Mouse (Mus musculus): ENCODE measurements around the gene Irgc1.

Irgc1 gene

DNA sequence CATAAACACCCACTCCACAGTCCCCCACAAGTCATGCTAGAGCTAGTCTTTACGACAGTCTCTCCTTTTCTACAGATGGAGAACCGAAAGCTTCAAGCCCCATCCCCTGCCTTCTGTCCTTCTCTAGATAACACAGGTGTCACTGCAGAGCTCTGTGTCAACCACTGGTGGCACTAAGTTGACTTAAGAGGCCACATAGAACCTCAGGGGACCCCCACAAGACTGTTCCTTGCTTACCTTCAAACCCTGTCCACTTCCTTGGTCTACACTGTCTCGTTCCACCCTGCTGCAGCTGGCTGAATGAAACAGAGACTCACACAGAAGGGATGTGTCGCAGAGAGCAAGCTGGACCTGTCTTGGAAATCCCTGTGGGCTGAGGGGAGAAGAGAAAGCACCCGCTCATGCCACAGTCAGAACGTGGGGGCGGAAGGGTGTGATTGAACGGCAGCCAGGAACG lies at the start of gene Irgc1:
Gene Irgc1 (minus strand): TSS at position 443 of the 457 bp plus-strand sequence.
- DNase-seq (ENCODE audit: low read depth, low spot score) = no peak

DNA sequence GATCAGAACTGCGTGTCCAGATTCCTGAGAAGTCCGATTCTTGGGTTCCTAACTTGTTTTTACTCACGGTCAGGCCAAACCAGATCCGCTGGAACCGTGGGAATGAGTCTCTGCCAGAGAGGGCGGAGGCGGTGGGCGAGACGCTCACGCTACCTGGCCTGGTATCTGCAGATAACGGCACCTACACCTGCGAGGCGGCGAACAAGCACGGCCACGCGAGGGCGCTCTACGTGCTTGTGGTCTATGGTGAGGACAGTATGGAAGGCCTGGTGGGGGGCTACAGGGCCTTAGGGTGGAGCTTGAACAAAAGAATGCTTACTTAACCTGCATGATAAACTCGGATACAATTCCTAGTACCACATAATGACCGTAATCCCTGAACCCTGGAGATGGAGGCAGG lies 49.4 kb upstream of the Irgc1 start:
- DNase-seq (ENCODE audit: low read depth, low spot score) = peak; percentile 77

DNA sequence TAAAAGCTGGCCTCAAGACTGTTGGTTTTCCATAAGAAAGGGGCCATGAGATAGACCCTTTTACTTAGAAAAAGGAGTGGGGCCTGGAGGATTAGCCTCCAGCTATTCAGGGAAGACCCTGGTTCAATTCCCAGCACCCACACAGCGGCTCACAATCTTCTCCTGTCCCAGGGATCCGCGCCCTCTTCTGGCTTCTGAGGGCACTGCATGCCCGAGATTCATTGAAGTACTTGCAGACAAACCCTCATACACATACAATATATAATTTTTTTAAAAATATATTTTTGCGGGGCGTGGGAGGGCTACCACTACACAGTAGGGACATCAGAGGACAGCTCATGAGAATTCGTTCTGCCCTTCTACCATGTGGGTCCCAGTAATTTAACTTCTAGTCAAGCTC lies 48.8 kb upstream of the Irgc1 start:
- peak; percentile 88 for DNase-seq (ENCODE audit: low read depth, low spot score)

DNA sequence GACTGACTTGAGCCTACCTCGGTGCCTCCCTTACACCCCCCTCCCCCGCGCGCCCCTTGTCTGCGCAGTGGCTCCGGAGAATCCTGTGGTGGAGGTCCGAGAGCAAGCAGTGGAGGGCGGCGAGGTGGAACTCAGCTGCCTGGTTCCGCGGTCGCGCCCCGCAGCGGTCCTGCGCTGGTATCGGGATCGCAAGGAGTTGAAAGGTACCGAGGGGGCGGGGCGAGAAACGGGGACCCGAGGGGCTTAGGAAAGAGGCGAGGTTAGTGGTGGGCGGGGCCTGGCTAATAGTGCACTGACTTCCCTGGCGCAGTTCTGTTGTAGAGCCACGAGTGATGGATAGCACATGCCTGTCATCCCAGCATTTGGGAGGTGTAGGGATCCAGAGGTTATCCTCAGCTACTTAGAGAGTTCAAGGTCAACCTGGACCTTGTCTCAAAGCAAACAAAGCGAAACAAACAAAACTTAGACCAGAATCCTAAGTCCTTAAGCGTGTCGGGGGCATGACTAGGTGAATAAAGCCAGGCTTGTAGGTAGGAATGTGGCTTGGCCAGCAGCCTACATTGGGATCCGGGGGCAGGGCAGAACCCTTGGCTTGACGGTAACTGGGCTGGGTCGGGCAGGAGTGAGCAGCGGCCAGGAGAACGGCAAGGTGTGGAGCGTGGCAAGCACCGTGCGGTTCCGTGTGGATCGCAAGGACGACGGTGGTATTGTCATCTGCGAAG lies 47.9 kb upstream of the Irgc1 start:
- peak; percentile 92 for DNase-seq (ENCODE audit: low read depth, low spot score)

DNA sequence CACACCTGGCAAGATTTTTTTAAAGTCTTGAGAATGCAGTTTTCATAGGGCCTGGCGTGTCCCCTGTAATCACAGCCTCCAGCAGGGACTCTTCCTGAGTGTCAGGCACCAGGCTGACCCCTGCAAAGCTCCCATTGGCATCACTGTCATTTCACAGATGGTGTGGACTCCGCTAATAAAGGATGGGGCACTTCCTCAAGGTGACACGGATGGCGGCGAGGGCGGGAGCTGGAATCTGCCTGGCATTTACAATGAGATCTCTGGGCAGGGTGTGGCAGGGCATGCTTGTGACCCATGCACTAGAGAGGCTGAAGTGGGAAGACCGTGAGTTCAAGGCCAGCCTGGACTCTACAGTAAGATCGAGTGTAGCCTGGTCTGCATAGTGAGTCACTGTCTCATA lies 36.2 kb upstream of the Irgc1 start:
- no peak for DNase-seq (ENCODE audit: low read depth, low spot score)

DNA sequence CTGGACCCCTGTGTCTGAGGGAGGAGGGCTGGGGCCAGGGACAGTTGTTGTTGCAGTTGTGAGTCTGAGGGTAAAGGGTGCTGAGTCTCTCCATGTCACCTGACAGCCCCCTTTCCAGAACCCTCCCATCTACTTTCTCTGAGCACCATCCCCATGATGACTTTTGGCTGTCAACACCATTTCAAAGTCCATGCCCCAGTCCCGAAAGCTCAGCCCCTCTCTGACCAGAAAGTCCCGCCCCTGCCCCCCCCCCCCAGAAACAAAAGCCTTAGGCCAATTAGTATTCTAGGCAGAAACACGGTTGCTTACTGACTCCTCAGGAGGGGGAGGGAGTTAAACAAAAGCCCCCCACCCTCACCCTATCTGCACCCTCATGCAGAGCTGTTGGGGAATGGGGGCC lies 35.3 kb upstream of the Irgc1 start:
- no peak for DNase-seq (ENCODE audit: low read depth, low spot score)

DNA sequence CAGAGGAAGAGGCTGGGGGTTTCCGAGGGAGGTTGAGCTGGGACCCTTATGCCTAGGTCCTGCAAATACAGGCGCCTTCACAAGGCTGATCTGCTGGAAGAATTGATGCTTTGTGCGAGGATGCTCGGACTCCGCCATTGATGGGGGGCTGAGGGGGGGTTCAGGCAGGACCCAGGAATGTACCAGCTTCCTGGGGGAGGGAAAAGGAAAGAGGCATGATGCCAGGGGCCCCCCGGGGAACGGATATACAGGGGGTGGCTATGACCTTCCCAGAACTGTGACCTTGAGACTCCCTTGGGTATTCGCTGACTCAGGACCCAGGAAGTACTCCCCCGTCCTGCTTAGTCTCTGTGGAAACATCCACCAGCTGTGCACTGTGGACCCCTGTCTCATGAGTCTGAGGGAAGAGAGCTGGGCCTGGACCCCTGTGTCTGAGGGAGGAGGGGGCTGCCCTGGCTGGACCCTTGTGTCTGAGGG lies 34.6 kb upstream of the Irgc1 start:
- DNase-seq (ENCODE audit: low read depth, low spot score) = no peak

DNA sequence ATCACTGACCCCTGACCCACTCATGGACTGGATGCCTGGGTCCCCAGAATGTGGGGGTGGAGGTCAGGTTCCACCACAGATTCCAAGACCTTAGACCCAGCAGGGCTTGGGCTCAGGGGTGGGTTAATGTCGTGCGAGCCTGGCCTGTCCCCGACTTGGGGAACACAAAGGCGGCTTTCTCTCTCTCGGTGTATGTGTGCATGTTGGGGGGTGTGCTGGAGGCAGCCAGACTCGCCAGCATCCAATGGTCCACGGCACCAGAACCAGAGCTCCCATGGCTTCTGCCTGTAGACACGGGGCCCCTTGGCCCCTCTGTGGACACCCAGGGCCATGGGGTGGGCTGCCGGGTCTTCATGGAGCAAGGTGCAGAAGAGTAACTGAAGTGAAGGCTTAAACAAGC lies 33.4 kb upstream of the Irgc1 start:
- no peak for DNase-seq (ENCODE audit: low read depth, low spot score)

DNA sequence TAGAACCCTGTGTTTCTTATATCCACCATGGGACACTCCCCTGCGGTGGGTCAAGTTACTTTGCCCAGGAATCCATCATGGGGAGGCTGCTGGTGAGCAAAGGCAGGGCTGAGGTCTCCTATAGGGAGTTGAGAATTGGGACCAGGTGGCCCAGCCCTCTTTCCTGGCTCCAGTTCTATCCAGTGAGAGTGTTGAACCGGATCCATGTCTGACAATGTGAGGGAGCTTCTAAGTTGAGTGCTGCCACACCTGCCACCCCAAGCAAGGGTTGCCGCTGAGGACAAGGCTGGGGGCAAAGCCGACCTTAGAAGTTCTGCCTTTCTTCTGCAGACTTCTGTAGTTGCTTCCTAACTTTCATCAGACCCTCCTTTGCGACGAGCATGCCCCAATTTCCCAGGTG lies 31.2 kb upstream of the Irgc1 start:
- DNase-seq (ENCODE audit: low read depth, low spot score) = peak; percentile 62

DNA sequence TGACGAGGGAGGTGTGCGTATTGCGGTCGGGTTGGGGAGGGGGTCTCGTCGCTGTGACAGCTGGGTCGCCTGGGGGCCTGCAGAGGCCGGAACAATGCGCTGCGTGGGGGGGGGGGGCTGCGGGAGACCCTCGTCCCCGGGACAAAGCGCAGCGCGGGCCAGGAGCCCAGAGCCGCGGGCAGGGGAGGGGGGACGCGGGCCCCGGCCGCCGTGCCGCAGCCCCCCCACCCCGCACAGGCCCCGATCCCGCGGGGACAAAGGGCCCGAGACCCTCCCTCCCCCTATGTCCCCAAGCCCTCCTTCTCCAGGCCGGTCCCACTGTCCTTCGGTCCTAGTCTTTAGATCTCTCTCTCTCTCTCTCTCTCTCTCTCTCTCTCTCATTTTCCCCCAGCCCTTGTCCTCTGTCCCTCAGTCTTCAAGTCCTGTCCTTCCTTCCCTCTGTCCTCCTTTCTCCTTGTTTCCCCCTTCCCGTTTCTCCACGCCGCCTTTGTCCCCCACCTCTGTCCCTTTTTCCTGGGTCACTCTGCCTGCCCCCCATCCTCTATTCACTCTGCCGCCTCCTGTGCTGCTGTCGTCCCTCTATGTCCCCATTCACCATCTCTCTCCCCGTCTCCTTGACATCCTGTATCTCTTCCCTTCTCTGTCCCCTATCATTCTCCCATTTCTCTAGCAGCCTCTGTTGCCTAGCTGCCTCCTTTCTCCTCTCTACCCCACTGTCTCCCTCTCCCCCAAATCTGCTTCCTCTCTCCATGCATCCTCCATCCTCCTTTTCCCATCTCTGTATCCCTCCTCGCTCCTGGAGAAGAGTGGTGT lies 30.3 kb upstream of the Irgc1 start:
- DNase-seq (ENCODE audit: low read depth, low spot score) = no peak

DNA sequence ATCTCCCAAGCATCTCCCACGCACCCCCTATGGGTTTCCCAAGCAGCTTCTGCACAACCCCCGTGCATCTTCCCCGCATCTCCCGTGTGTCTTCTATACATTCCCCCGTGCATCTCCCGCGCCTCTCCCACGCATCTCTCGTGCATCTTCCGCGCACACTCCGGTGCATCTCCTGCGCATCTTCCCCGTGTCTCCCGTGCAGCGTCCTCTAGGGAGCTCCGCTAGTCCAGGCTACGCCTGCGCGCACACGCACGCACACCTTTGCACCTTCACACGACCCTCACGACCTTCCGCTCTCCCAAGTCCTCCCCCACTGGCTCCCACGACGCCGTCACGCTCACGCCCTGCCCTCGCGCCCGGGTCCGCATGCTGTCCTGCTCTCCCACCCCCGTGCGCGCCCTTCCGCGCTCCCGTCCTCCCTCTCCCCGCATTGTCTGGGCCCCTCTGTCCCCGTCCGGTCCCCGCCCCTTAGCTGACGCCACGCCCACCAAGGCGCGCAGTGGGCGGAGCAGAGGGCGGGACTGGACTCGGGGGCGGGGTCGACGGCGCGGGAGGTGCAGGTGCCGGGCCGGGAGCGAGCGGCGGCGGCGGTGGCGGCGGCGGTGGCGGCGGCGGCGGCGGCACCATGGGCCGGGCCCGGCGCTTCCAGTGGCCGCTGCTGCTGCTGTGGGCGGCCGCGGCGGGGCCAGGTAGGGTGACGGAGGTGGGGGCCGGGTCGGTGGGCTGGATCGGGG lies 29.5 kb upstream of the Irgc1 start, which contains the start of gene Cadm4:
Gene Cadm4 (plus strand): TSS at position 550 of the 734 bp plus-strand sequence.
- DNase-seq (ENCODE audit: low read depth, low spot score) = peak; percentile 94

DNA sequence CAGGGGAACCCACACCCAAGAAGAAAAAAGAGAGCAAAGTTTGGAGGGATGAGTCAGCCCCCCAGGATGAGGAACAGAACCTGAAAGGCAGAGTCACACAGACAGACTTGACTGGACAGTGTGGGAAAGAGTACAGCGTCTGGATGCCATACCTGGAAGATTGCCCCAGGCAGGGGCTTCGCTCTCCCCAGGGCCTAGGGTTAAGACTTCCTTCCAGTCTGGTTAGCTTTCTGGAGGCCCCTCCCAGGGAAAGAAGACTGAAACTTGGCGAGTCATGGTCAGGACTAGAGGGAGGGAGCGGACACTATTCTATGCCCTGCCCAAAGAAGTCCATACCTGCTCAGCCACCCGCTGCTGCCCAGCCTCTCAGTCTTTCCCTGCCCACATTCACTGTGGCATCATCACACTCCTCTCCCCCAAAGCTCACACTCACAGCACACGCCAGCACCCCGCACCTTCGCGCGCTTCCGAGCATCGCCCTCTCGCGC lies 28.9 kb upstream of the Irgc1 start:
- DNase-seq (ENCODE audit: low read depth, low spot score) = no peak

DNA sequence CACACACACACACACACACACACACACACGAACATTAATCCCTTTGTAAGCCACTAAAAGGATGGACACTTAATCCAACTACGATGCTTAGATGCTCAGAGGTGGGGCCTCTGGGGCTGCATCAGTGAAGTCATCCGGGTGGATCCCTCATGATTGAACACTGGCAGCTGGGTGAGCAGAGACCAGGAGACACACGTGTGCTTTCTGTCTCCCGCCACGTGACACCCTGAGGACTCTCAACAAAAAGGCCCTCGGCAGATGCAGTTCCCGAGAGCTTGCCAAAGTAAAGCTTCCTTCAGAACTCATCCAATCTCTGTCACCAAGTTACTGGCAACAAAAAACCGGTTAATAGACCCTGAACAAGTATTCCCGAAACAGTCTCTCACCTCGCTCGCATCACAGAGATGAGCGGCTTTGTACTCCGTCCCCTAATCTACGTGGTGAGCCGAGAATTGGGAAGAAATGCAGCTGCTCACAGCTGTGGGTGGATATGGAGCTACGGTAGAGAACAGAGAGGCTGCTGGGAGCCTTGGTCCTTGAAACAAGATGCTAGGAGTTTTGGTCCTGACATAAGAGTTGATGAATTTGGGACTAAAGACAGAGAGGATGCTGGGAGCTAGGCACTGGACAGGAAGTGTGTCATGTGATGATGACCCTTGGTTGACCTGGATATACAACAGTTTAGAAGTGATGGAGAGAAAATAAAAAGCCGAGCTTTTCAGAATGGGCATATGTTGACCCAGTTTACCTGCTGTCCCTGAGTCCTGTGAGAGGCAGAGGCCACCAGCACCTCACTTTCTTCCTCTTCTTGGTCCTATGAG lies 28.2 kb upstream of the Irgc1 start:
- no peak for DNase-seq (ENCODE audit: low read depth, low spot score)

DNA sequence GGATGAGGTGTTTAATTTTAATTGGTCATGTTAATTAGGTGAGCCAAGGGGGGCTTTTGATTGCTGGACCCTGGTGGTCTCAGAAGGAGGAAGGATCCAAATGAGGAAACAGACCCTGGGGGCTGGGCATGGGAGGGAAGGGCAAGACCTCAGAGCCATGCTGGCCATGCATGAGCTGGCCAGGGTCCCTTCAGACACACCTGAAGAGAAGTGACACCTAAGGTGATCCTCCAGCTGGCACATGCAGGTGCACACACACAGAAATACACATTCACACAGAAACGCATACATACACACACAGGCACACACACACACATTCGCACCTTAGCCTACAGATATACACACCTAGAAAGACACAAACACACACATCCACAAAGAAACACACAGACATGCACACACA lies 27.6 kb upstream of the Irgc1 start:
- DNase-seq (ENCODE audit: low read depth, low spot score) = no peak

DNA sequence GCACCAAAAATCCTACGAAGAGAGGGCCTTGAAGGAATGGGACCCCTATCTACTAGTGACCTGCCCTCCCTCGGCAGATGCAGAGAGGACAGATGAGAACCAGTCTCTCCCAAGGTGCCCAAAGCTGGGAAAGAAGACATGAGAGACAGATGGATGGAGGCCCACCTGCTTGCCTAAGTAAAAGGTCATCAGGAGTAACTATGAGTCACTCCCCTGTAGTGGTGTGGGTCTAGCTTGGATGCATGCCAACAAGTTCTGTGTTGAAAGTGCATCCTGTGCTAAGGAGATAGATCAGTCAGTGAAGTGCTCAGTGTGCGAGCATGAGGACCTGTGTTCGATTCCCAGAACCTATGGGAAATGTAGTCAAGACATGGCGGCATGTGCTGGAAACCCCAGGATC lies 26.8 kb upstream of the Irgc1 start:
- DNase-seq (ENCODE audit: low read depth, low spot score) = no peak

DNA sequence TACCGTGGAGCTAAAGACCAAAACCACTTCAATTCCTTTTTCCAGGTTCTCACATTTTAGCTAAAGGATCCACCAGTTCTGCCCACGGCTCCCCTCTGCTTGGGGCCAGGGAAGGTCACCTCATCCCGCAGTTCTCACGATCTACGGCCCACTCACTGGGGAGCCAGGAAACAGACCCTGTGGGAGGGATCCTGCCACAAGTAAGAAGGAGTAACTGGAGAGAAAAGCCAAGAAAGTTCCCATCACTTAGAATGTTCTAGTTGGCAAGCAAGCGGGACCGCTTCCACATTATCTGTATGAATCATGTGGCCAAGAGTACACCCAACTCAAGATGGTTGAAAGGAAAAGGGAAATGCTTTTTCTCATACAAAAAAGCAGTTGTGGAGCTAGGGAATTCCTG lies 24.8 kb upstream of the Irgc1 start:
- no peak for DNase-seq (ENCODE audit: low read depth, low spot score)

DNA sequence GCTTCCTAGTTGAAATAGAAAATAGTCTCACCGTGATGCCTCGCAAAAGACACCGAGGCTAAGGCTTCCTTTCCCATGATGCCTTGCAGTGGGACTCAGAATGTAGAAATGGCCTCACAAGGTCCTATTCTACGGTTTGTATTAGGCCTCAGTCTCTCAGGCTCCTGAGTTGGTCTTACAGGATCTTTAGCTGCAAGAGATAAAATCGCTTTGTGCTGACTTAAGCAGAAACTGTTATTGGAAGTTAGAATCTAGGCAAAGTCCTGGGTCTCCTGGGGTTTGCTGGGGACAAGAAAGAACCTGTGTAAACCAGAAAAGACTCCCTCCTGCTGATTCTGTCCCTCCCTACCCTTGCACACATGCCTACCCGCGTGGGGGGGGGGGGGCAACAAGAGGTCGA lies 24.2 kb upstream of the Irgc1 start:
- no peak for DNase-seq (ENCODE audit: low read depth, low spot score)

DNA sequence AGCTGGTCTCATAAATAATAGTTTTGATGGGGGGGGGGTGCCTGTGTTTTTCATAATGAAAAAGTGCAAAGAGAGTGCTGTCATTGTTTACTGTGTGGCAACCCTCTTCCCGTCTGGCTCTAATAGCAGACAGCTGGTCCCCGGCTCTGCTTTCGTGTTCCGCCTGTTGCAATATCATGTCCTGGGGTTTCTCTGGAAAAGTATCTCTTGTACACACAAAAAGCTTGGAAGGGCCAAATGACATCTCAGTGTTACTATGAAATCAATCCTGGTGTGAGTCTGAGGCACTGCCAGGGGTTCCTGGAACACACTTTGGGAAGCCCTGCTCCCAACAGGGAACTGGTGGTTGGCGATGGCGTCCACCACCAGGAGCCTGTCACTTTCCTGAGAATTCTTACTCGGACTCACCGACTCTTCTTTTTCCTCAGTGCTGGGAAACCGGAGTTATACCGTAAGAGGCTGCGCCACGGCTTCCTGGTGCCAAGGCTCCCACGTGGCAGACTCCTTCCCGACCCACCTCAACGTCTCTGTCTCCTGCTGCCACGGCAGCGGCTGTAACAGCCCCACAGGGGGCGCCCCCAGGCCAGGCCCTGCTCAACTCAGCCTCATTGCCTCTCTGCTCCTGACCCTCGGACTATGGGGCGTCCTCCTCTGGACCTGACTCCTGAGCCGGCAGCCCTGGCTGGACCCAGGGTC lies 22.9 kb upstream of the Irgc1 start:
- peak; percentile 52 for DNase-seq (ENCODE audit: low read depth, low spot score)

DNA sequence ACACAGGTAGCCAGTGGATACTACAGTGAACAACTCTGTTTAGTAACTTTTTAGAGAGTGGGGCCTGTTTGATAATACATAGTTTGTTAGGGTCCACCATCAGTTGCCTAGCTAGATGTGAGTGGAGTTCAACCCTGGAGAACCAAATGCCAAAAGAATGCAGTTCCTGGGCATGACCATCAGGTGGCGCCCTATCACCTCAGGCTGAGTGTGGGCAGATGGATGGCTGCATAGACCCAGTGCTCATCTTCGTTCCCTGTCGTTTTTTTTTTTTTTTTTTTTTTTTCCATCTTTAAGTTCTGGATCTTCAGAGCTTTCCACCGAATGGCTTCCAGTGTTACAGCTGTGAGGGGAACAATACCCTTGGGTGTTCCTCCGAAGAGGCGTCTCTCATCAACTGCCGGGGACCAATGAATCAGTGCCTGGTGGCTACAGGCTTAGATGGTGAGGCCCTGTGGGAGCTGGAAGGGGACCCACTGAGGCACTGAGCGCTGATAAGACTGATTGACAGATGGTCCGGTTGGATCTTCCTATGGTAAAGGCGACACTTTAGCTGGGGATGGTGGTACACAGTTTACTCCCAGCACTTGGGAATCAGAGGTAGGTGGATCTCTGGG lies 21.9 kb upstream of the Irgc1 start:
- peak; percentile 86 for DNase-seq (ENCODE audit: low read depth, low spot score)

DNA sequence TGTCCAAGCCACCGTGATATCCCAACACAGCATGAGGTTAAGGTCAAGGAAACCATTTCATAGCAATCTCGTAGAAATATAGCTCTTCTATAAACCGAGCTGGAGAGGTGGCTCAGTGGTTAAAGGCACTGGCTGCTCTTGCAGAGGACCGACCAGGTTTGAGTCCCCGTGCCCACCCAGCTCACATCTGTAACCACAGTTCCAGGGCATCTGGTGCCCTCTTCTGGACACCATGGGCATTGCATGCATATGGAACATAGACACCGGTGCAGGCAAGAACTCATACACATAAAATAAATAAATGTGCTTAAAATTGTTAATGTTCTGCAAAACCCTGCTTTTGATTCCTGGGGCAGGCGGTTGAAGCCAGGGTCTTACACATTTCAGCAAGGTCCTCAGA lies 20.8 kb upstream of the Irgc1 start:
- peak; percentile 83 for DNase-seq (ENCODE audit: low read depth, low spot score)
